Mouse (Mus musculus) G1E-ER4 (cell line): ENCODE measurements around the gene Pxk. TPM values are rescaled to one million over a fixed set of nuclear protein-coding genes. Genes with fewer than 3 reads are reported as not detected.

ENCODE experiments used
- GATA1 ChIP-seq: IDR thresholded peaks from one replicate; pipeline ENCODE4 v1.8.0; 2012; ENCODE audit warnings: low read length, inconsistent platforms
- polyA plus RNA-seq: library from polyadenylated mRNA; stranded (reverse); fragments of >175 nt; gene quantifications from 2 replicates; pipeline ENCODE4 v1.2.3, GENCODE M21; 2012

Gene Pxk
- polyA plus RNA-seq, 1 experiment, result 3.4 TPM

- TF ChIP-seq GATA1, result no peak
These were observed 66.5 kb downstream of the Pxk start for GRCm38 (mm10) chr14:8164463-8164862.

- no peak for TF ChIP-seq GATA1
These were observed 74.7 kb downstream of the Pxk start, which contains the start of gene Pdhb for GRCm38 (mm10) chr14:8172507-8173410. Gene Pdhb, minus strand, starts transcription at chr14:8173025.

- TF ChIP-seq GATA1, result no peak
These were observed 76.6 kb downstream of the Pxk start for GRCm38 (mm10) chr14:8174634-8175033.

- no peak for TF ChIP-seq GATA1
These were observed 78.2 kb downstream of the Pxk start for GRCm38 (mm10) chr14:8176251-8176650.

GRCm38 (mm10) chr14:8180371-8181035 lies 82.5 kb downstream of the Pxk start:
- TF ChIP-seq GATA1, result no peak

GRCm38 (mm10) chr14:8183330-8183729 lies 85.3 kb downstream of the Pxk start:
- TF ChIP-seq GATA1, result no peak

- no peak for TF ChIP-seq GATA1
These were observed 88.5 kb downstream of the Pxk start for GRCm38 (mm10) chr14:8186278-8187045.

- TF ChIP-seq GATA1, result no peak
These were observed 92.5 kb downstream of the Pxk start for GRCm38 (mm10) chr14:8190556-8190955.

GRCm38 (mm10) chr14:8191331-8191965 lies 93.4 kb downstream of the Pxk start:
- TF ChIP-seq GATA1, result no peak

GRCm38 (mm10) chr14:8192727-8193126 lies 94.7 kb downstream of the Pxk start:
- no peak for TF ChIP-seq GATA1

- no peak for TF ChIP-seq GATA1
These were observed 102.8 kb downstream of the Pxk start for GRCm38 (mm10) chr14:8200769-8201168.

- no peak for TF ChIP-seq GATA1
These were observed 103.7 kb downstream of the Pxk start for GRCm38 (mm10) chr14:8201715-8202114.

- no peak for TF ChIP-seq GATA1
These were observed 108.3 kb downstream of the Pxk start for GRCm38 (mm10) chr14:8206179-8206910.

GRCm38 (mm10) chr14:8207105-8207504 lies 109.1 kb downstream of the Pxk start:
- TF ChIP-seq GATA1, result no peak

GRCm38 (mm10) chr14:8207543-8207942 lies 109.5 kb downstream of the Pxk start:
- TF ChIP-seq GATA1, result no peak
